In genomic region chr14:51863603-51864002, GRCm38 (mm10) we compare ENCODE assay signal across 15 mouse cellular contexts. TPM values are rescaled to one million over a fixed set of nuclear protein-coding genes. Genes with fewer than 3 reads are reported as not detected.
A peak's percentile ranks its signal among the peaks of the same experiment; 100 is the strongest.
DNase-seq lines count a peak whose midpoint lies in the region; ATAC-seq and TF ChIP-seq lines count a peak whose summit lies in the region.
"Not testable (repeated sequence)": the region's sequence is repeated elsewhere in the genome, so short reads cannot be mapped to it uniquely, and the experiment has no call there.
"Had no signal": no experiment of that assay in that cellular context is flagged by ENCODE, and none has a peak within 500 bp of the region (broad histone marks: within the 10 kb centered on the region; RNA-seq: fewer than 3 reads in every experiment).

No protein-coding gene starts in this region.

- not testable (repeated sequence) for TF ChIP-seq EP300 in MEL (IDR thresholded peaks at IDR 0.05; ENCODE audit: low read depth in 1 of 2, low read length in 2 of 2)

- H3K27me3 ChIP-seq in MEL (ENCODE audit: control insufficient read depth in 1 of 2, insufficient read depth in 2 of 2, low read length in 2 of 2); hindbrain, postnatal 0 days (ENCODE audit: insufficient read depth, low read length); limb, embryonic 11.5 days (ENCODE audit: control insufficient read depth, insufficient read depth, low read length): not testable (repeated sequence)

- ATAC-seq in hindbrain, postnatal 0 days: peak; percentile 72; the same call in 1 of the 2 replicates
- not testable (repeated sequence) for ATAC-seq in limb, embryonic 11.5 days (ENCODE audit: insufficient number of reproducible peaks, low FRiP score, low TSS enrichment, low read depth)
- peak; percentile 60; the same call in 1 of the 2 replicates for ATAC-seq in megakaryocyte progenitor cell, adult 5-6 weeks (replicated peaks; ENCODE audit: poor library complexity)

- H3K9me3 ChIP-seq in MEL (replicated peaks; ENCODE audit: insufficient read depth, low read length); hindbrain, postnatal 0 days (ENCODE audit: low read length); limb, embryonic 11.5 days (ENCODE audit: control insufficient read depth, low read length): not testable (repeated sequence)

- DNase-seq in MEL (ENCODE audit: low read depth, low spot score): peak; percentile 1
- peak; percentile 44 for DNase-seq in embryo, embryonic 11 days
- peak; percentile 22 for DNase-seq in gastrocnemius, adult 2 months
- peak; percentile 51 for DNase-seq in hindbrain, postnatal 0 days (ENCODE audit: low spot score)
- peak; percentile 41 for DNase-seq in limb, embryonic 11.5 days (ENCODE audit: low spot score)
- DNase-seq in right cerebral cortex, postnatal 14 days: peak; percentile 12

- not testable (repeated sequence) for H3K79me2 ChIP-seq in MEL (ENCODE audit: control insufficient read depth, insufficient read depth, low read length, poor library complexity)

- intact Hi-C loops in gastrocnemius, adult 2 months (cut with DNase I): loop anchor here (10.0 kb wide), 1 partner anchor 89 kb away; the partner anchor contains the start of gene Ang4

- H3K4me3 ChIP-seq in MEL (ENCODE audit: control insufficient read depth in 1 of 2, insufficient read depth in 1 of 2, low read depth in 2 of 2, low read length in 2 of 2); bone marrow, adult 2 months (replicated peaks; ENCODE audit: control insufficient read depth, low read depth, low read length); gastrocnemius, adult 2 months; hindbrain, postnatal 0 days (ENCODE audit: low read length); limb, embryonic 11.5 days (ENCODE audit: low read depth, low read length): not testable (repeated sequence)

- H3K4me1 ChIP-seq in MEL (ENCODE audit: control insufficient read depth in 1 of 2, insufficient read depth in 2 of 2, low read length in 2 of 2); bone marrow, adult 2 months (ENCODE audit: control insufficient read depth, insufficient read depth, low read length); hindbrain, postnatal 0 days (ENCODE audit: insufficient read depth, low read length); limb, embryonic 11.5 days (ENCODE audit: control insufficient read depth, insufficient read depth, low read length): not testable (repeated sequence)

- TF ChIP-seq RAD21 in MEL (IDR thresholded peaks at IDR 0.05; ENCODE audit: low read depth, low read length): not testable (repeated sequence)

- 0 out of 6 replicates have a peak, but pooled peaks of 1 of the 3 experiments have one; percentile 1 for TF ChIP-seq CTCF in MEL (IDR thresholded peaks at IDR 0.05 in 2 of 3, conservative IDR thresholded peaks at IDR 0.05 in 1 of 3; ENCODE audit: control insufficient read depth in 1 of 3, insufficient read depth in 1 of 3, low read depth in 2 of 3, low read length in 3 of 3, poor library complexity in 1 of 3, severe bottlenecking in 1 of 3)
- TF ChIP-seq CTCF in bone marrow, adult 2 months (IDR thresholded peaks at IDR 0.05; ENCODE audit: control insufficient read depth, insufficient read depth, low read length): peak; percentile 25; the same call in 1 of the 2 replicates
- peak; percentile 35; the same call in 1 of the 2 replicates for TF ChIP-seq CTCF in gastrocnemius, adult 2 months (IDR thresholded peaks at IDR 0.05)
- peak; percentile 73 for TF ChIP-seq CTCF in hindbrain, postnatal 0 days (IDR thresholded peaks at IDR 0.05; ENCODE audit: low read depth)

- not testable (repeated sequence) for H3K36me3 ChIP-seq in MEL (ENCODE audit: control insufficient read depth in 1 of 2, insufficient read depth in 2 of 2, low read length in 2 of 2); hindbrain, postnatal 0 days (ENCODE audit: insufficient read depth, low read length); limb, embryonic 11.5 days (ENCODE audit: control insufficient read depth, insufficient read depth, low read length)

- WGBS in bone marrow, adult 2 months: 23% methylated on average over 1 of the region's 1 CpGs
- WGBS in hindbrain, postnatal 0 days: 0% methylated on average over 1 of the region's 1 CpGs
- 0% methylated on average over 1 of the region's 1 CpGs for WGBS in limb, embryonic 11.5 days

- H3K9ac ChIP-seq in MEL (ENCODE audit: control insufficient read depth, low read depth, low read length, poor library complexity, severe bottlenecking); hindbrain, postnatal 0 days (replicated peaks; ENCODE audit: low read length); limb, embryonic 11.5 days (ENCODE audit: low read length): not testable (repeated sequence)

- not testable (repeated sequence) for TF ChIP-seq POLR2A in MEL (IDR thresholded peaks at IDR 0.05; ENCODE audit: control insufficient read depth in 1 of 2, insufficient read depth in 1 of 2, low read depth in 1 of 2, low read length in 2 of 2, poor library complexity in 1 of 2); bone marrow, adult 2 months (IDR thresholded peaks at IDR 0.05; ENCODE audit: borderline replicate concordance, control insufficient read depth, low read depth, low read length)

- H3K27ac ChIP-seq in MEL (ENCODE audit: control insufficient read depth, low read depth, low read length); bone marrow, adult 2 months (ENCODE audit: control insufficient read depth, insufficient read depth, low read depth, low read length, poor library complexity); gastrocnemius, adult 2 months; hindbrain, postnatal 0 days; limb, embryonic 11.5 days (replicated peaks; ENCODE audit: low read depth, low read length): not testable (repeated sequence)

- not testable (repeated sequence) for H3K4me2 ChIP-seq in hindbrain, postnatal 0 days (ENCODE audit: low read depth, low read length); limb, embryonic 11.5 days (ENCODE audit: low read depth, severe bottlenecking)

RNA-seq across cellular contexts. Expression of gene Ear6, which starts 10.1 kb away (rescaled TPM):
- not detected in 2 replicates for total RNA-seq in MEL (2012; rRNA removed)
- not detected for polyA plus RNA-seq in MEL (2012; ENCODE audit: insufficient read depth in 1 of 2, insufficient read length in 2 of 2, low read depth in 1 of 2, low replicate concordance in 2 of 2, missing spikeins in 1 of 2)
- 10.0 TPM in 1 of 2 replicates, not detected in the other for polyA plus RNA-seq in bone marrow, adult 2 months (2011; ENCODE audit: insufficient read depth, insufficient read length, low replicate concordance, missing spikeins)
- total RNA-seq in gastrocnemius, adult 2 months (2021): not detected
- not detected in 2 replicates for total RNA-seq in hindbrain, postnatal 0 days (2014; rRNA removed)
- not detected in 2 replicates for polyA plus RNA-seq in hindbrain, postnatal 0 days (2015; fragmentation: Nextera tagmentation; extraction: Ambion mirVana)
- polyA plus RNA-seq in limb, embryonic 11.5 days (2014; fragmentation: Nextera tagmentation; extraction: Ambion mirVana): not detected in 2 replicates
- 5.8 and 12.8 TPM in 2 replicates for total RNA-seq in megakaryocyte progenitor cell, adult 5-6 weeks (2015)
- total RNA-seq in megakaryocyte progenitor cell, adult 5-6 weeks (2017): 7.5 and 19.0 TPM in 2 replicates
- total RNA-seq: layer of hippocampus, postnatal 14 days; left cerebral cortex, postnatal 36 days had no signal
- polyA plus RNA-seq: C2C12; heart, embryonic 16.5 days; inflammation-experienced regulatory T-cells, adult 6 months had no signal

RNA-seq across cellular contexts. Expression of gene Mettl17, which starts 21.0 kb away (rescaled TPM):
- total RNA-seq in MEL (2012; rRNA removed): 26.1 and 28.3 TPM in 2 replicates
- 10 to 100 TPM in 1 of 2 experiments, not detected in 1; 54.4 TPM for polyA plus RNA-seq in MEL (2012; ENCODE audit: insufficient read depth in 1 of 2, insufficient read length in 2 of 2, low read depth in 1 of 2, low replicate concordance in 2 of 2, missing spikeins in 1 of 2)
- 20.8 and 25.1 TPM in 2 replicates for polyA plus RNA-seq in bone marrow, adult 2 months (2011; ENCODE audit: insufficient read depth, insufficient read length, low replicate concordance, missing spikeins)
- total RNA-seq in gastrocnemius, adult 2 months (2021): 10 to 100 TPM; 11.5 to 12.9 TPM
- 33.1 and 41.9 TPM in 2 replicates for total RNA-seq in hindbrain, postnatal 0 days (2014; rRNA removed)
- polyA plus RNA-seq in hindbrain, postnatal 0 days (2015; fragmentation: Nextera tagmentation; extraction: Ambion mirVana): 61.8 and 72.5 TPM in 2 replicates
- polyA plus RNA-seq in limb, embryonic 11.5 days (2014; fragmentation: Nextera tagmentation; extraction: Ambion mirVana): 41.9 and 46.2 TPM in 2 replicates
- 6.7 and 10.1 TPM in 2 replicates for total RNA-seq in megakaryocyte progenitor cell, adult 5-6 weeks (2015)
- 14.7 and 15.5 TPM in 2 replicates for total RNA-seq in megakaryocyte progenitor cell, adult 5-6 weeks (2017)

RNA-seq across cellular contexts. Expression of gene Slc39a2, which starts 29.1 kb away (rescaled TPM):
- 0.07 TPM in 1 of 2 replicates, not detected in the other for total RNA-seq in MEL (2012; rRNA removed)
- under 1 TPM in 1 of 2 experiments, not detected in 1; 0.07 TPM for polyA plus RNA-seq in MEL (2012; ENCODE audit: insufficient read depth in 1 of 2, insufficient read length in 2 of 2, low read depth in 1 of 2, low replicate concordance in 2 of 2, missing spikeins in 1 of 2)
- polyA plus RNA-seq in bone marrow, adult 2 months (2011; ENCODE audit: insufficient read depth, insufficient read length, low replicate concordance, missing spikeins): 3.6 and 7.2 TPM in 2 replicates
- total RNA-seq in gastrocnemius, adult 2 months (2021): 1 to 10 TPM in 1 of 2 experiments, under 1 TPM in 1; 0.69 to 1.1 TPM
- 0.89 and 2.4 TPM in 2 replicates for total RNA-seq in hindbrain, postnatal 0 days (2014; rRNA removed)
- polyA plus RNA-seq in hindbrain, postnatal 0 days (2015; fragmentation: Nextera tagmentation; extraction: Ambion mirVana): 0.61 and 0.64 TPM in 2 replicates
- 0.13 and 0.15 TPM in 2 replicates for polyA plus RNA-seq in limb, embryonic 11.5 days (2014; fragmentation: Nextera tagmentation; extraction: Ambion mirVana)
- 0.10 and 0.34 TPM in 2 replicates for total RNA-seq in megakaryocyte progenitor cell, adult 5-6 weeks (2015)
- 0.17 TPM in 1 of 2 replicates, not detected in the other for total RNA-seq in megakaryocyte progenitor cell, adult 5-6 weeks (2017)

RNA-seq across cellular contexts. Expression of gene Ndrg2, which starts 50.4 kb away (rescaled TPM):
- 11.2 and 17.0 TPM in 2 replicates for total RNA-seq in MEL (2012; rRNA removed)
- 10 to 100 TPM in 1 of 2 experiments, not detected in 1; 48.6 TPM for polyA plus RNA-seq in MEL (2012; ENCODE audit: insufficient read depth in 1 of 2, insufficient read length in 2 of 2, low read depth in 1 of 2, low replicate concordance in 2 of 2, missing spikeins in 1 of 2)
- polyA plus RNA-seq in bone marrow, adult 2 months (2011; ENCODE audit: insufficient read depth, insufficient read length, low replicate concordance, missing spikeins): 13.5 and 24.9 TPM in 2 replicates
- 1,000 to 10,000 TPM; 1,660 to 1,958 TPM for total RNA-seq in gastrocnemius, adult 2 months (2021)
- total RNA-seq in hindbrain, postnatal 0 days (2014; rRNA removed): 514 and 732 TPM in 2 replicates
- 543 and 625 TPM in 2 replicates for polyA plus RNA-seq in hindbrain, postnatal 0 days (2015; fragmentation: Nextera tagmentation; extraction: Ambion mirVana)
- 11.9 and 12.9 TPM in 2 replicates for polyA plus RNA-seq in limb, embryonic 11.5 days (2014; fragmentation: Nextera tagmentation; extraction: Ambion mirVana)
- total RNA-seq in megakaryocyte progenitor cell, adult 5-6 weeks (2015): 8.9 and 10.4 TPM in 2 replicates
- 7.0 and 15.6 TPM in 2 replicates for total RNA-seq in megakaryocyte progenitor cell, adult 5-6 weeks (2017)

RNA-seq across cellular contexts. Expression of gene Tppp2, which starts 54.6 kb away (rescaled TPM):
- not detected in 2 replicates for total RNA-seq in MEL (2012; rRNA removed)
- polyA plus RNA-seq in MEL (2012; ENCODE audit: insufficient read depth in 1 of 2, insufficient read length in 2 of 2, low read depth in 1 of 2, low replicate concordance in 2 of 2, missing spikeins in 1 of 2): not detected
- polyA plus RNA-seq in bone marrow, adult 2 months (2011; ENCODE audit: insufficient read depth, insufficient read length, low replicate concordance, missing spikeins): not detected in 2 replicates
- total RNA-seq in gastrocnemius, adult 2 months (2021): 1 to 10 TPM; 1.8 TPM
- not detected in 2 replicates for total RNA-seq in hindbrain, postnatal 0 days (2014; rRNA removed)
- polyA plus RNA-seq in hindbrain, postnatal 0 days (2015; fragmentation: Nextera tagmentation; extraction: Ambion mirVana): not detected in 2 replicates
- polyA plus RNA-seq in limb, embryonic 11.5 days (2014; fragmentation: Nextera tagmentation; extraction: Ambion mirVana): not detected in 2 replicates
- total RNA-seq in megakaryocyte progenitor cell, adult 5-6 weeks (2015): not detected in 2 replicates
- total RNA-seq in megakaryocyte progenitor cell, adult 5-6 weeks (2017): not detected in 2 replicates
- total RNA-seq: layer of hippocampus, postnatal 14 days; left cerebral cortex, postnatal 36 days had no signal
- polyA plus RNA-seq: C2C12; heart, embryonic 16.5 days; inflammation-experienced regulatory T-cells, adult 6 months; liver, embryonic 15.5 days; thymus, postnatal 0 days had no signal

Comparison
In these comparisons a context has a peak if more than half of its experiments do, and no peak if none do; other contexts are left out.
1. DNase-seq: peak in every context shown above with its lines; median percentile 51 in hindbrain, postnatal 0 days; 44 in embryo, embryonic 11 days; 41 in limb, embryonic 11.5 days; 22 in gastrocnemius, adult 2 months; 12 in right cerebral cortex, postnatal 14 days; 1 in MEL.